Mouse (Mus musculus): Measurements from ENCODE around the gene Mus81. TPM values are rescaled to one million over a fixed set of nuclear protein-coding genes. Genes with fewer than 3 reads are reported as not detected.

Mus81 gene
- polyA plus RNA-seq, 1 experiment from 2014 or later = 40.9 TPM

- WGBS = 45% methylated on average over 7 of the region's 7 CpGs
- Histone ChIP-seq H3K27me3 (ENCODE audit: poor library complexity, severe bottlenecking) (peaks cover 61% of the 10 kb centered on the region), H3K9me3 (peaks cover 14% of the 10 kb centered on the region)
These were observed 43.2 kb downstream of the Mus81 start for GRCm38 (mm10) chr19:5444954-5445353.

GRCm38 (mm10) chr19:5444371-5444908 lies 43.8 kb downstream of the Mus81 start:
- 73% methylated on average over 9 of the region's 9 CpGs for WGBS
- no peaks in the 10 kb centered on the region for H3K36me3 ChIP-seq (replicated peaks)
- peaks cover 24% of the 10 kb centered on the region for H3K4me1 ChIP-seq
- peaks cover 14% of the 10 kb centered on the region for H3K9me3 ChIP-seq
- no peak overlapping the region for H3K27ac ChIP-seq
- no peak for DNase-seq (ENCODE audit: extremely low spot score, low spot score)
- peaks cover 55% of the 10 kb centered on the region for H3K27me3 ChIP-seq (ENCODE audit: poor library complexity, severe bottlenecking)
- H3K4me3 ChIP-seq = no peak overlapping the region; the same call in 1 of the 2 replicates

More at GRCm38 (mm10) chr19:5444954-5445353, 43.2 kb downstream of the Mus81 start:
- H3K4me3 ChIP-seq = no peak overlapping the region; the same call in 1 of the 2 replicates
- no peak for DNase-seq (ENCODE audit: extremely low spot score, low spot score)
- H3K36me3 ChIP-seq (replicated peaks) = no peaks in the 10 kb centered on the region
- H3K27ac ChIP-seq = no peak overlapping the region
- H3K4me1 ChIP-seq = peaks cover 24% of the 10 kb centered on the region

- Histone ChIP-seq H3K36me3 (replicated peaks) (no peaks in the 10 kb centered on the region), H3K27me3 (ENCODE audit: poor library complexity, severe bottlenecking) (peaks cover 6% of the 10 kb centered on the region; the same call in 1 of the 2 replicates), H3K4me3 (peak overlapping the region; percentile 48; the same call in 1 of the 2 replicates), H3K27ac (peak overlapping the region; percentile 84), H3K4me1 (peaks cover 16% of the 10 kb centered on the region), H3K9me3 (no peaks in the 10 kb centered on the region)
- no peak for DNase-seq (ENCODE audit: extremely low spot score, low spot score)
- WGBS = 70% methylated on average over 7 of the region's 7 CpGs
These were observed 54.3 kb downstream of the Mus81 start for GRCm38 (mm10) chr19:5433951-5434350.

GRCm38 (mm10) chr19:5432992-5433852 lies 55.0 kb downstream of the Mus81 start:
- peak overlapping the region; percentile 84 for H3K27ac ChIP-seq

More at GRCm38 (mm10) chr19:5432992-5433852, 55.0 kb downstream of the Mus81 start:
- H3K4me1 ChIP-seq = peaks cover 16% of the 10 kb centered on the region
- H3K36me3 ChIP-seq (replicated peaks) = peaks cover 7% of the 10 kb centered on the region
- DNase-seq (ENCODE audit: extremely low spot score, low spot score) = no peak
- peaks cover 6% of the 10 kb centered on the region; the same call in 1 of the 2 replicates for H3K27me3 ChIP-seq (ENCODE audit: poor library complexity, severe bottlenecking)
- H3K4me3 ChIP-seq = peak overlapping the region; percentile 48
- no peaks in the 10 kb centered on the region for H3K9me3 ChIP-seq
- WGBS = 17% methylated on average over 16 of the region's 16 CpGs

Other genes starting within 250 kb of the Mus81 start
- gene Pacs1, start 215.3 kb downstream of the Mus81 start, polyA plus RNA-seq (2016; fragmentation: Nextera tagmentation; extraction: Ambion mirVana) = 21.3 and 22.7 TPM in 2 replicates
- 458 and 482 TPM in 2 replicates for gene Sf3b2, start 192.9 kb downstream of the Mus81 start, polyA plus RNA-seq (2016; fragmentation: Nextera tagmentation; extraction: Ambion mirVana)
- 10.3 and 12.1 TPM in 2 replicates for gene Gal3st3, start 190.1 kb downstream of the Mus81 start, polyA plus RNA-seq (2016; fragmentation: Nextera tagmentation; extraction: Ambion mirVana)
- gene Catsper1, start 152.7 kb downstream of the Mus81 start, polyA plus RNA-seq (2016; fragmentation: Nextera tagmentation; extraction: Ambion mirVana) = not detected in 2 replicates
- 0.56 TPM in 1 of 2 replicates, not detected in the other for gene Cst6, start 138.8 kb downstream of the Mus81 start, polyA plus RNA-seq (2016; fragmentation: Nextera tagmentation; extraction: Ambion mirVana)
- gene Eif1ad, start 121.7 kb downstream of the Mus81 start, polyA plus RNA-seq (2016; fragmentation: Nextera tagmentation; extraction: Ambion mirVana) = 90.6 and 95.3 TPM in 2 replicates
- gene Banf1, start 121.2 kb downstream of the Mus81 start, polyA plus RNA-seq (2016; fragmentation: Nextera tagmentation; extraction: Ambion mirVana) = 614 and 621 TPM in 2 replicates
- gene Sart1, start 99.7 kb downstream of the Mus81 start, polyA plus RNA-seq (2016; fragmentation: Nextera tagmentation; extraction: Ambion mirVana) = 96.6 and 97.6 TPM in 2 replicates
- gene Tsga10ip, start 85.9 kb downstream of the Mus81 start, polyA plus RNA-seq (2016; fragmentation: Nextera tagmentation; extraction: Ambion mirVana) = not detected in 2 replicates
- 198 and 208 TPM in 2 replicates for gene Drap1, start 63.4 kb downstream of the Mus81 start, polyA plus RNA-seq (2016; fragmentation: Nextera tagmentation; extraction: Ambion mirVana)
- gene AI837181, start 63.3 kb downstream of the Mus81 start, polyA plus RNA-seq (2016; fragmentation: Nextera tagmentation; extraction: Ambion mirVana) = 42.2 and 42.3 TPM in 2 replicates
- gene Fosl1, start 40.9 kb downstream of the Mus81 start, polyA plus RNA-seq (2016; fragmentation: Nextera tagmentation; extraction: Ambion mirVana) = not detected in 2 replicates
- gene Ccdc85b, start 30.5 kb downstream of the Mus81 start, polyA plus RNA-seq (2016; fragmentation: Nextera tagmentation; extraction: Ambion mirVana) = 5.5 and 6.7 TPM in 2 replicates
- 93.1 TPM in 2 replicates for gene Fibp, start 27.8 kb downstream of the Mus81 start, polyA plus RNA-seq (2016; fragmentation: Nextera tagmentation; extraction: Ambion mirVana)
- gene Ctsw, start 19.9 kb downstream of the Mus81 start, polyA plus RNA-seq (2016; fragmentation: Nextera tagmentation; extraction: Ambion mirVana) = 1.1 and 1.4 TPM in 2 replicates
- gene Efemp2, start 14.4 kb downstream of the Mus81 start, polyA plus RNA-seq (2016; fragmentation: Nextera tagmentation; extraction: Ambion mirVana) = 46.9 and 50.9 TPM in 2 replicates
- gene Cfl1, start 2.1 kb upstream of the Mus81 start, polyA plus RNA-seq (2016; fragmentation: Nextera tagmentation; extraction: Ambion mirVana) = 2,991 and 3,010 TPM in 2 replicates
- gene 1700020D05Rik, start 15.4 kb upstream of the Mus81 start, polyA plus RNA-seq (2016; fragmentation: Nextera tagmentation; extraction: Ambion mirVana) = not detected in 2 replicates
- 7.0 and 7.9 TPM in 2 replicates for gene Snx32, start 22.1 kb upstream of the Mus81 start, polyA plus RNA-seq (2016; fragmentation: Nextera tagmentation; extraction: Ambion mirVana)
- gene Ovol1, start 72.2 kb upstream of the Mus81 start, polyA plus RNA-seq (2016; fragmentation: Nextera tagmentation; extraction: Ambion mirVana) = 0.37 and 0.52 TPM in 2 replicates
- 2.0 TPM in 2 replicates for gene Ap5b1, start 79.6 kb upstream of the Mus81 start, polyA plus RNA-seq (2016; fragmentation: Nextera tagmentation; extraction: Ambion mirVana)
- gene Rnaseh2c, start 113.5 kb upstream of the Mus81 start, polyA plus RNA-seq (2016; fragmentation: Nextera tagmentation; extraction: Ambion mirVana) = 187 and 200 TPM in 2 replicates
- gene Kat5, start 121.8 kb upstream of the Mus81 start, polyA plus RNA-seq (2016; fragmentation: Nextera tagmentation; extraction: Ambion mirVana) = 64.9 and 67.9 TPM in 2 replicates
- gene Rela, start 149.1 kb upstream of the Mus81 start, polyA plus RNA-seq (2016; fragmentation: Nextera tagmentation; extraction: Ambion mirVana) = 30.3 and 31.2 TPM in 2 replicates
- 20.9 and 21.1 TPM in 2 replicates for gene Sipa1, start 175.3 kb upstream of the Mus81 start, polyA plus RNA-seq (2016; fragmentation: Nextera tagmentation; extraction: Ambion mirVana)
- gene Map3k11, start 200.3 kb upstream of the Mus81 start, polyA plus RNA-seq (2016; fragmentation: Nextera tagmentation; extraction: Ambion mirVana) = 26.3 and 30.1 TPM in 2 replicates
- 26.8 and 27.1 TPM in 2 replicates for gene Pcnx3, start 200.5 kb upstream of the Mus81 start, polyA plus RNA-seq (2016; fragmentation: Nextera tagmentation; extraction: Ambion mirVana)
- 0.19 TPM in 1 of 2 replicates, not detected in the other for gene Kcnk7, start 216.0 kb upstream of the Mus81 start, polyA plus RNA-seq (2016; fragmentation: Nextera tagmentation; extraction: Ambion mirVana)
- gene Ehbp1l1, start 237.9 kb upstream of the Mus81 start, polyA plus RNA-seq (2016; fragmentation: Nextera tagmentation; extraction: Ambion mirVana) = 6.6 and 8.4 TPM in 2 replicates
- gene Fam89b, start 241.3 kb upstream of the Mus81 start, polyA plus RNA-seq (2016; fragmentation: Nextera tagmentation; extraction: Ambion mirVana) = 120 and 127 TPM in 2 replicates